Mouse (Mus musculus): ENCODE measurements around the gene 1110059G10Rik.

The 1110059G10Rik gene

DNA sequence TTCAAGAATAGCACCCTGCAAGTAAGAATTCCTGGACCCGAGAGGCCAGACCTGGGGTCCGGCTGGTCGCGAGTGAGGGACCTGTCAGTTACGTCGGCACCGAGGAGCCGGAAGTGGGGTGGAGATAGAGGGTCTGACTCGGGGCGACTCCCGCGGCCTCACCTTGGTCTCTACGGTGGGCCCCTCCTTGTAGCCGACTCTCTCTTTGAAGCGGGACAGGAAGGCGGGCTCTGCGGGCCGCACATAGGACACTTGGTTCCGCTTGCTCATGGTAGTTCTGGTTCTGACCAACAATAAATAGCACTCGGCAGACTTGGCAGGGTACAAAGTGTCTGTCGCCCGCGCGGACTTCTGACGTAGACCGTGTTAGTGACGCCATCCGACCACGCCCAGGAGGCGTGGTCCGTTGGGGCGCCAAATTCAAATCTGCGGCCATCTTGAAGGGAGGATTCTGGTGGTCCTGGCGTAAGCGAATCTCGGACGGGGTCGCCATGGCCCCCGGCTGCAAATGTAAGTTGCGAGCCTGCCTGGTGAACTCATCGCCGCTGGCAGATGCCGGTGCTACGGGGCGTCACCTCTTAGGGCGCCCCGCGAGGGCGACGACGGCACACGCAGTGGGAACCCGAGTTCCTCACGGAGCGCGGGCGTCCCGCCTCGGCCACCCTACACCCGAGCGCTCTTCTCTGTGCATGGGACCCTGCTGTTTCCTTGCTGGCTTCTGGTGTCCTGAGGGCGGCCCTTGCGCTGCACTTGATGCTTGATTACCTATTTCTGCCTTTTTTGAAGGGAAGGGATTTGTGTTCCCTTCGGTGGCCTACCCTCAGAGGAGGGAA, at the start of gene 1110059G10Rik, which contains the start of gene Kif15:
TSS of gene 1110059G10Rik (minus strand) at position 358 of the 833 bp plus-strand sequence.
TSS of gene Kif15 (plus strand) at position 404 of the 833 bp plus-strand sequence.
- peak; percentile 90 to 94 for DNase-seq

DNA sequence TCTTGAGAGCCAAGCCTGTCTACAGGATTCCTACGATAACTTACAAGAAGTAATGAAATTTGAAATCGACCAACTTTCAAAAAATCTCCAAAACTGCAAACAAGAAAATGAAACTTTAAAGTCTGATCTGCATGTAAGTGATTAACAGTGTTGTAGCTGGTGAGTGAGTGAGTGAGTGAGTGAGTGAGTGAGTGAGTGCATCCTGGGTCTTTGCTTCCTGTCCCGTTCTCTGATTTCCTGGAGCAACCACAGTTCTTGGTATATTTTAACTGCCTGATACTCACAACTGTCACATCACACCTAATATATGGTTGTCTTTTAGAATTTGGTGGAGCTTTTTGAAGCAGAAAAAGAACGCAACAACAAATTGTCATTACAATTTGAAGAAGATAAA, 48.4 kb upstream of the 1110059G10Rik start:
- no peak for DNase-seq

DNA sequence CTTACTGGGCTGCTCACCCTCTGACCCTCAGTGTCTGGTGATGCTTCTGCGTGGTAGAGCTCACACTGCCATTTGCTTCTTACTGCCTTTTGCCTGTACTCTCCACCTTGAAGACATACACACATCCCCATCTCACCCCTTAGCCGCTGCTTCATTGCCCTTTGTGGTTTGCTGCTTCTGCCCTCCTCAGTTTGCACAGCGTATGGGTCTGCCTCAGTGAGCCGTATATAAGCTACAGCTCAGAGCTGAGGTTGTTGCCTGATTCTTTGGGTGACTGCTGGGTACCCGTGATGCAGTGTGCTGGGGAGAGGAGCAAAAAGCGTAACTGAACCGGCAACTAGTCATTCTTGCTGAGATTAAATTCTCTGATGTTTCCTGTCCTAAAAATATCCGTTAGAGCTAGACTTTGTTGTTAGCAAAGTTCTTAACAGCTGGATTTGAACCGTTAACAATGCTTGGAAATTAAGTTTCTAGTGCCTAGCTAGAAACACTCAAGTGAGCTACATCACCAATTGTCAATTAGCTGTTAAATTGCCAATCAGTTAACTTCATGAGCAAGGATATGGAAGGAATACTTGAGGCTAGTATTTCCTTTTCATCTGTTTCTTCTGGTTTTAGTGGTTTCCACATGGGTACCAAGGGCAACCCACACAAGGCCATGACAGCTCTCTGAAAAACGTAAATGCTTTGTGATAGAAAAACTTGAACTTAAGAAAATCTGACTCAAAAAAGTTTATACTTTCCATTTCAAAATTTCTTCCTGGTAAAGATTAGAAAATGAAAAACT, 47.8 kb upstream of the 1110059G10Rik start:
- no peak for DNase-seq

DNA sequence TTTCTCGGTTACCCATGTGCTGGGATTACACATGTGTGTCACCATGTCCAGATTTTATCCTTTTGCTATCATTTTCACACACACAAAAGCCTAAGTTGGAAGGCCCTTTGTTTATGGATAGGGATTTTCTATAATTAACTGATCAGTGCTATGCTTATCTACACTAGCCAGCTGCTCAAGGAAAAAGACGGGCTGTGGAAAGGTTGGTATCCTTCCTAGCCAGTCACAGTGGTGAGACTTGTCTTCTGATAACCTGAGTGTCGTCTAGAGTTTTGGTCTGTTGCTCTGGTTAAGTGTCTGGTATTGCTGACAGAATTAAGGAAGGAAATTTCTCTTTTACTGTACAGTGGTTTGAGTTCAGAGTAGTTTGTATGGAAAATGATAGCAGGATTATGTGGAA, 21.9 kb downstream of the 1110059G10Rik start:
- DNase-seq: no peak

DNA sequence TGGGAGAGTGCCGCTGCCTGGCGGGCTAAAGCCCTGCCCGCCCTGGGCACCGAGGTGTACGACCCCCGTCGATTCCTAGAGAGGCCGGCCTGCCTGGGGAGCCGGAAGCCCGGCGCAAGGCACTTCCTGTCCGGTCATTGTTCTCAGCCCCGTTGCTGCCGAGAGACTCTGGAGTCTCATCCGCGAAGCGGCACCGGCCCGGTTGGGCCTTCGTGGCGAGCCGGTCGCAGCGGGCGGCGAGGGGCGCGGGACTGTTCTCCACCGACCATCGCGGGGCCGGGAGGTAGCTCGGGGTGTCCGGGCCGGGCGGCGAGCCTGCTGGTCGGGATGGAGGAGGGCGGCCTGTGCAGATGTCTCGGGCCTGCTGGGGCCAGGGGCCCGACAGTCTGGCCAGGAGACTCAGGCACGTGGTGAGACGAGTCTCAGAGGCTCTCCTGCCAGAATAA, 27.8 kb downstream of the 1110059G10Rik start, which contains the start of gene Zfp105:
TSS of gene Zfp105 (plus strand) at position 137 of the 446 bp plus-strand sequence.
- DNase-seq: peak; percentile 64 to 73

DNA sequence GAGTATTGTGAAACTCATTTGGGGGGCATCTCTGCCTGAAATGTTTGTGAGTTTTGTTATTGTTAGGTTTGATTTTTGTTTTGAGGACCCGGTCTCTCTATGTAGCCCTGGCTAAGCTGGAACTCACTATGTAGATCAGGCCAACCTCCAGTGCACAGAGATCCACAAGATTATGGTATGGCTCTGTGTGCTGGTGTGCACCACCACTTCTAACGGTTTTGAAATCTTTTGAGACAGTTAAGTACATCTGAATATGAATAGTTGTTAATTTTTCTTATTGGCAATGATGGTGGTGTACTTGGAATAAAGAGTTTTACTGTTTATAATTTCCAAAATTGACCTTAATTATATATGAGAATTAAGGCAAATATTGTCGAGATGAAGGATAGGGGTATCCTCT, 28.4 kb downstream of the 1110059G10Rik start:
- DNase-seq: no peak

DNA sequence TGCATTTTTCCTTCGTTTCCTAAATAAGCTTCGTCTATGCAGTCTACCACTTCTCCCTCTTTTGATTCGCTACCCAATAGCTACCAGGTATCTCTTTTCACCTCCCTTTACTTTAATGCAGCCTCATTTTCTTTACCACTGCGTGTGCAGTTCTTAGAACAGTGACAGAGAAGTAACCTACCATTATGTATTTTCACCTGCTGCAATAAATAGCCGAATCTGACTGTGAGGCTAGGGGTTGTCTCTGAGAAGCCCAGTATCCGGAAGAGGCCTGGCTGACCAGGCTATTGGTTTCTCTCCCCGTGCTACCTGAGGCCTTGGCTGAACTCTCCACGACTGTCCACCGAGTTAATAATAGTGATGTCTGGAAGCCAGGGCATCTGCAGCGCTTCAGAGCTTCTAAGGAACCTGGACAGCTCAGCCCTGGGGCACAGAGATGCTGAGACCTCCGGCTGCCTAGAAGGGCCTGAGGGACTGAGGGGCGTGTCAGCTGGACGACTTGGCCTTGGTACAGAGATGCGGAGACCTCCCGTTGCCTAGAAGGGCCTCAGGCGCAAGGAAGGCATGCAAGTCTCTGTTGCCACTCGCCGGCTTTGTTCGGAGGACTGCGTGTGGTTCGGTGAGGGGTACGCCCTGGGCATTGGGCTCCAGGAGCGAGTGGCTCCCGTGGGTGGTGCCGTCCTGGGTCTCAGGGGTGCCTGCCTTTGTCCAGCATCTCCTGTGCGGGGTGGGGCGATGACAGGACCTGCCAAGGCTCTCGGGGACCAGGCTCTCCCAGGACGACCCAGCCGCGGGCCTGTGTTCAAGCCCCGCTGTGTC, 47.9 kb downstream of the 1110059G10Rik start:
- peak; percentile 39 to 63 for DNase-seq

DNA sequence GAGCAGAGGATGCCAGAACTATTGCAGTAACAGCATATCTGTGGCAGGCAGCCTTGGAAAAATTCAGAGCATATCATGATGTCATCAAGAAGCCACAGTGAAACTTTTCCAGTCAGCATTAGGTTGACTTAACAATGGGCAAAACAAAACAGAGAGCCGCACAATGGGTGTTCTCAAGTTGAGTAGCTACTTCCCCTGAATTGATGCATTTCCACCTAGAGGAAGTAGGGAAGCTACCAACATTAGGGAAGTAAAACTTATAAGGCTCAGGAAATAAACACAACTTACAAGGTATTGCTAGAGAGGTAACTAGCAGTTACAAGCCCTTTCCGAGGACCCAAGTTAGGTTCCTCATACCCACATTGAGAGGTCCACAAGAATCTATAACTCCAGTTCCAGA, 49.8 kb downstream of the 1110059G10Rik start:
- no peak for DNase-seq
